Comparison of ENCODE assay signal across 8 mouse cellular contexts in genomic region chr8:12947604-12948573, GRCm38 (mm10).
DNase-seq lines count a peak whose midpoint lies in the region; ATAC-seq and TF ChIP-seq lines count a peak whose summit lies in the region.

No protein-coding gene starts in this region.

- 7% methylated on average over 21 of the region's 21 CpGs for WGBS in heart, embryonic 16.5 days
- 3% methylated on average over 21 of the region's 21 CpGs for WGBS in forebrain, embryonic 11.5 days

- no peaks in the 10 kb centered on the region for H3K9me3 ChIP-seq in heart, embryonic 16.5 days (replicated peaks; ENCODE audit: control insufficient read depth, low read length)
- no peaks in the 10 kb centered on the region for H3K9me3 ChIP-seq in forebrain, embryonic 11.5 days (ENCODE audit: control insufficient read depth, low read length)

- peak; percentile 72 for TF ChIP-seq POLR2A in brain, embryonic 14.5 days (IDR thresholded peaks at IDR 0.05; ENCODE audit: borderline replicate concordance, extremely low read depth, insufficient read depth, insufficient read length, poor library complexity, severe bottlenecking)

- H3K9ac ChIP-seq in heart, embryonic 16.5 days (ENCODE audit: low read length) = peak overlapping the region; percentile 63
- H3K9ac ChIP-seq in forebrain, embryonic 11.5 days (ENCODE audit: low read length) = peak overlapping the region; percentile 65

- intact Hi-C loops in heart, postnatal 14 days (cut with DNase I) = loop anchor here (2.0 kb wide), 1 partner anchor 13 kb away; no protein-coding TSS in a partner anchor

- H3K27me3 ChIP-seq in heart, embryonic 16.5 days (ENCODE audit: control insufficient read depth, insufficient read depth, low read length) = no peaks in the 10 kb centered on the region
- no peaks in the 10 kb centered on the region for H3K27me3 ChIP-seq in forebrain, embryonic 11.5 days (ENCODE audit: control insufficient read depth, insufficient read depth, low read length)

- peaks cover 9% of the 10 kb centered on the region for H3K4me1 ChIP-seq in heart, embryonic 16.5 days (ENCODE audit: control insufficient read depth, insufficient read depth, low read length)
- H3K4me1 ChIP-seq in forebrain, embryonic 11.5 days (replicated peaks; ENCODE audit: control insufficient read depth, insufficient read depth, low read length) = peaks cover 4% of the 10 kb centered on the region; the same call in 1 of the 2 replicates

- DNase-seq in heart, postnatal 14 days = no peak
- peak; percentile 96 for DNase-seq in brain, embryonic 14.5 days (ENCODE audit: low read depth)
- peak; percentile 65 for DNase-seq in forebrain, embryonic 11.5 days (ENCODE audit: low spot score)
- peak; percentile 69 to 76 for DNase-seq in kidney, postnatal 4 days
- peak; percentile 57 for DNase-seq in right cerebral cortex, postnatal 4 days
- DNase-seq in c-Kit-positive CD71-positive TER-119-positive erythroid progenitor cells, embryonic 14.5 days (ENCODE audit: low spot score) = no peak

- no peak overlapping the region for H3K27ac ChIP-seq in heart, embryonic 16.5 days (ENCODE audit: low read length)
- H3K27ac ChIP-seq in forebrain, embryonic 11.5 days (ENCODE audit: low read depth, low read length) = peak overlapping the region; percentile 85

- TF ChIP-seq CTCF in brain, embryonic 14.5 days (IDR thresholded peaks at IDR 0.05; ENCODE audit: borderline replicate concordance, extremely low read depth, insufficient read depth, insufficient read length) = no peak

- H3K36me3 ChIP-seq in heart, embryonic 16.5 days (ENCODE audit: control insufficient read depth, insufficient read depth) = no peaks in the 10 kb centered on the region
- H3K36me3 ChIP-seq in forebrain, embryonic 11.5 days (ENCODE audit: control insufficient read depth, insufficient read depth, low read length) = no peaks in the 10 kb centered on the region

- no peak; the same call in 1 of the 2 replicates for ATAC-seq in heart, embryonic 16.5 days (replicated peaks; ENCODE audit: extremely low read depth, insufficient read depth, low FRiP score)
- ATAC-seq in forebrain, embryonic 11.5 days (replicated peaks; ENCODE audit: low FRiP score) = peak; percentile 87
- ATAC-seq in erythroid progenitor cell, adult 5-6 weeks (replicated peaks; ENCODE audit: low FRiP score, poor library complexity, severe bottlenecking) = no peak

- H3K4me3 ChIP-seq in heart, embryonic 16.5 days (ENCODE audit: low read length) = peak overlapping the region; percentile 52
- H3K4me3 ChIP-seq in forebrain, embryonic 11.5 days (ENCODE audit: low read depth, low read length) = peak overlapping the region; percentile 39

- peak overlapping the region; percentile 65 for H3K4me2 ChIP-seq in heart, embryonic 16.5 days (ENCODE audit: low read depth, low read length)
- peak overlapping the region; percentile 37 for H3K4me2 ChIP-seq in forebrain, embryonic 11.5 days (ENCODE audit: low read depth, low read length, severe bottlenecking)

Comparison
In these comparisons a context has a peak if more than half of its experiments do, and no peak if none do; other contexts are left out.
1. DNase-seq: peak in brain, embryonic 14.5 days (single experiment), forebrain, embryonic 11.5 days (single experiment), kidney, postnatal 4 days (2 of 2) and right cerebral cortex, postnatal 4 days (single experiment); none in heart, postnatal 14 days (0 of 2) and c-Kit-positive CD71-positive TER-119-positive erythroid progenitor cells, embryonic 14.5 days (single experiment).